Mouse (Mus musculus) brain, embryonic 14.5 days (tissue): Measurements from ENCODE around the gene Spag9. TPM values are rescaled to one million over a fixed set of nuclear protein-coding genes. Genes with fewer than 3 reads are reported as not detected.
A peak's percentile ranks its signal among the peaks of the same experiment; 100 is the strongest.

Experiments
- DNase-seq: peaks from one replicate; pipeline ENCODE4 v3.0.0-alpha.2; 2011; ENCODE audit warnings: low read depth
- CTCF ChIP-seq: fragments of 200-500 bp; IDR thresholded peaks from 2 replicates; pipeline ENCODE4 v1.5.1; 2012; ENCODE audit warnings: inconsistent platforms, mild to moderate bottlenecking, moderate library complexity, borderline replicate concordance; ENCODE audit not compliant: insufficient read depth, insufficient read length; ENCODE audit errors: extremely low read depth
- POLR2A ChIP-seq: fragments of 200-500 bp; IDR thresholded peaks from 2 replicates; pipeline ENCODE4 v1.6.1; 2012; ENCODE audit warnings: mild to moderate bottlenecking, inconsistent platforms, borderline replicate concordance; ENCODE audit not compliant: poor library complexity, insufficient read depth, insufficient read length, severe bottlenecking; ENCODE audit errors: extremely low read depth
- polyA plus RNA-seq: library from polyadenylated mRNA; depleted of rRNA; stranded (reverse); fragments of >200 nt; gene quantifications from 2 replicates; pipeline ENCODE4 v1.2.3, GENCODE M21; 2012

Gene Spag9
- polyA plus RNA-seq, 1 experiment: 112 TPM

GRCm38 (mm10) chr11:94159066-94159880 is 163.4 kb downstream of the Spag9 start:
- DNase-seq: peak; percentile 81
- peak; percentile 7; the same call in 1 of the 2 replicates for TF ChIP-seq POLR2A
- TF ChIP-seq CTCF: no peak

- TF ChIP-seq POLR2A (no peak; the same call in 1 of the 2 replicates), CTCF (no peak)
- no peak for DNase-seq
Observed at GRCm38 (mm10) chr11:94159911-94160415, 164.1 kb downstream of the Spag9 start.

GRCm38 (mm10) chr11:94160443-94161266 is 164.8 kb downstream of the Spag9 start:
- no peak for TF ChIP-seq CTCF
- peak; percentile 60; the same call in 1 of the 2 replicates for TF ChIP-seq POLR2A
- peak; percentile 100 for DNase-seq

GRCm38 (mm10) chr11:94161267-94161646 is 165.4 kb downstream of the Spag9 start:
- TF ChIP-seq POLR2A (no peak), CTCF (no peak)
- DNase-seq: peak; percentile 76

GRCm38 (mm10) chr11:94161867-94162581 is 166.1 kb downstream of the Spag9 start:
- TF ChIP-seq POLR2A (no peak), CTCF (no peak)
- no peak for DNase-seq

GRCm38 (mm10) chr11:94163005-94163767 is 167.3 kb downstream of the Spag9 start:
- TF ChIP-seq CTCF (no peak), POLR2A (no peak)

GRCm38 (mm10) chr11:94165745-94166144 is 169.9 kb downstream of the Spag9 start:
- TF ChIP-seq CTCF (no peak), POLR2A (no peak)
- no peak for DNase-seq

More at GRCm38 (mm10) chr11:94163005-94163767, 167.3 kb downstream of the Spag9 start:
- no peak for DNase-seq

GRCm38 (mm10) chr11:94168238-94168637 is 172.3 kb downstream of the Spag9 start:
- TF ChIP-seq CTCF: no peak
- TF ChIP-seq POLR2A: no peak
- DNase-seq: peak; percentile 73

- DNase-seq: no peak
- no peak for TF ChIP-seq CTCF
- no peak for TF ChIP-seq POLR2A
Observed at GRCm38 (mm10) chr11:94169596-94169995, 173.7 kb downstream of the Spag9 start.

- TF ChIP-seq POLR2A: no peak
- no peak for TF ChIP-seq CTCF
Observed at GRCm38 (mm10) chr11:94171691-94172090, 175.8 kb downstream of the Spag9 start.

GRCm38 (mm10) chr11:94172186-94172585 is 176.3 kb downstream of the Spag9 start:
- DNase-seq: no peak
- no peak for TF ChIP-seq POLR2A
- no peak for TF ChIP-seq CTCF

More at GRCm38 (mm10) chr11:94171691-94172090, 175.8 kb downstream of the Spag9 start:
- no peak for DNase-seq
